Mouse (Mus musculus) limb, embryonic 14.5 days (tissue): ENCODE data around the gene Zfp524. TPM values are rescaled to one million over a fixed set of nuclear protein-coding genes. Genes with fewer than 3 reads are reported as not detected.
"Not testable (repeated sequence)": the region's sequence is repeated elsewhere in the genome, so short reads cannot be mapped to it uniquely, and the experiment has no call there.

Source experiments
- ATAC-seq: fragments of 200-750 bp; cut with Nextera tagmentation; 2 replicates; pipeline ENCODE4 v1.8.0; 2017; ENCODE audit warnings: low read depth, moderate number of reproducible peaks, moderate TSS enrichment; ENCODE audit not compliant: low FRiP score
- DNase-seq: peaks from one replicate; pipeline ENCODE4 v3.0.0-alpha.2; 2015; ENCODE audit warnings: low spot score
- H3K27ac ChIP-seq: fragments of 300-500 bp; sonication (generic); replicated peaks from 2 replicates; pipeline ENCODE4 v1.5.1; 2014; ENCODE audit warnings: low read depth, mild to moderate bottlenecking, low read length, moderate library complexity, mixed read lengths
- H3K27me3 ChIP-seq: fragments of 300-500 bp; sonication (generic); 2 replicates; pipeline ENCODE4 v1.6.1; 2014; ENCODE audit warnings: low read length, mixed read lengths; ENCODE audit not compliant: control insufficient read depth, insufficient read depth
- H3K36me3 ChIP-seq: fragments of 300-500 bp; sonication (generic); 2 replicates; pipeline ENCODE4 v1.6.1; 2014; ENCODE audit warnings: mild to moderate bottlenecking, low read length, moderate library complexity, mixed read lengths; ENCODE audit not compliant: control insufficient read depth, insufficient read depth
- H3K4me1 ChIP-seq: fragments of 300-500 bp; sonication (generic); 2 replicates; pipeline ENCODE4 v1.6.1; 2014; ENCODE audit warnings: antibody characterized with exemption, low read length, mixed read lengths; ENCODE audit not compliant: control insufficient read depth, insufficient read depth
- H3K4me2 ChIP-seq: fragments of 300-500 bp; sonication (generic); replicated peaks from 2 replicates; pipeline ENCODE4 v1.6.1; 2014; ENCODE audit warnings: low read depth, mild to moderate bottlenecking, low read length, moderate library complexity; ENCODE audit not compliant: severe bottlenecking
- H3K4me3 ChIP-seq: fragments of 300-500 bp; sonication (generic); replicated peaks from 2 replicates; pipeline ENCODE4 v1.5.1; 2014; ENCODE audit warnings: low read length
- H3K9ac ChIP-seq: fragments of 300-500 bp; sonication (generic); 2 replicates; pipeline ENCODE4 v1.6.1; 2014; ENCODE audit warnings: mild to moderate bottlenecking, low read depth, low read length, moderate library complexity; ENCODE audit not compliant: severe bottlenecking
- H3K9me3 ChIP-seq: fragments of 300-500 bp; sonication (generic); 2 replicates; pipeline ENCODE4 v1.6.1; 2016; ENCODE audit warnings: low read length; ENCODE audit not compliant: control insufficient read depth
- POLR2A ChIP-seq: fragments of 200-500 bp; IDR thresholded peaks from 2 replicates; pipeline ENCODE4 v1.8.0; 2012; ENCODE audit warnings: inconsistent platforms, mild to moderate bottlenecking, moderate library complexity, borderline replicate concordance; ENCODE audit not compliant: insufficient read depth, insufficient read length; ENCODE audit errors: extremely low read depth
- WGBS: fragments of 180-500 bp; shearing (Covaris S2); extraction: QIAGEN DNeasy Blood & Tissue Kit; methylation state at CpG from one replicate; pipeline ENCODE4 v1.1.7; 2014; 5-methylcytosine and 5-hydroxymethylcytosine counted together
- polyA plus RNA-seq, 2 experiments: library from polyadenylated mRNA; depleted of rRNA in 1 of 2; stranded (reverse) in 1 of 2; unstranded in 1 of 2; fragments of >200 nt; fragmentation: Nextera tagmentation in 1 of 2; extraction: Ambion mirVana in 1 of 2; gene quantifications; 2 replicates each; pipeline versions ENCODE4 v1.2.1 to v1.2.3; 2012 to 2014

The Zfp524 gene
- polyA plus RNA-seq, 2 experiments = 12.1 to 17.0 TPM

DNA sequence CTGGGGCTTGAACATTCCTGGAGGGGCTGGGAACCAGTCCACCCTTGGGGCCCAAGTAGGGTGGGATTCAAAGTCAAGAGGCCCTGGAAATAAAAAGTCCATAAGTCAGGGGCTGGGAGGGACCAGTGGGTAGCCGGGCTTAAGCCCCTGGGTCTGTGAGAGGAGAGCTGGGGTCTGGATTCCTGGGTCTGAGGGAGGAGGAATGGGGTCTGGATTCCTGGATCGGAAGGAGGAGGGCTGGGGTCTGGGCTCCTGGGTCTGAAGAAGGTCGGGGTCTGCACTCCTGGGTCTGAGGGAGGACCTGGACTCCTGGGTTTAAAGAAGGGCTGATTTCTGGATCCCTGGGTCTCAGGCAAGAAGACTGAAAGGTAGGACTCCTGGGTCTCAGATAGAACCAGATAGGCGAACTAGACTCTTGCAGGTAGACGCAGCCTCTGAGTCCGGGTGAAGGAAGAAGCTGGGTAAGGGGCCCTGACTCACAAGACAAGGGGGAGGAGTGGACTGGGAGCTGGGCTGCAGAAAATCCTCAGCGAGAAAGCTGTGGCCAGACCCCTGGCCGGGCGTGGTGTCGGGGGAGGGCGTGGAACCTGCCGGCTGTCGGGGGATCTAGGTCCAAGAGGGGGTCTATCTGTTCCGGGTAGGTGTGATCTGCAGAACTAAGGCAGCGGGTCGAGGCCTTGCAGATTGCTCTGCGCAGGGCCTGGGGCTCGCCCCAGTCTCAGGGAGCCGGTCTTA lies 18.8 kb upstream of the Zfp524 start:
- Histone ChIP-seq H3K4me3 (peak overlapping the region; percentile 55), H3K4me1 (peaks cover 17% of the 10 kb centered on the region), H3K27me3 (peaks cover 16% of the 10 kb centered on the region), H3K36me3 (peaks cover 24% of the 10 kb centered on the region), H3K9me3 (0 out of 2 replicates have a peak, but pooled peaks cover 3% of the 10 kb centered on the region), H3K4me2 (peak overlapping the region; percentile 81), H3K9ac (peak overlapping the region; percentile 72), H3K27ac (no peak overlapping the region)
- TF ChIP-seq POLR2A = no peak
- no peak for DNase-seq
- 7% methylated on average over 19 of the region's 19 CpGs for WGBS
- peak; percentile 66 for ATAC-seq

DNA sequence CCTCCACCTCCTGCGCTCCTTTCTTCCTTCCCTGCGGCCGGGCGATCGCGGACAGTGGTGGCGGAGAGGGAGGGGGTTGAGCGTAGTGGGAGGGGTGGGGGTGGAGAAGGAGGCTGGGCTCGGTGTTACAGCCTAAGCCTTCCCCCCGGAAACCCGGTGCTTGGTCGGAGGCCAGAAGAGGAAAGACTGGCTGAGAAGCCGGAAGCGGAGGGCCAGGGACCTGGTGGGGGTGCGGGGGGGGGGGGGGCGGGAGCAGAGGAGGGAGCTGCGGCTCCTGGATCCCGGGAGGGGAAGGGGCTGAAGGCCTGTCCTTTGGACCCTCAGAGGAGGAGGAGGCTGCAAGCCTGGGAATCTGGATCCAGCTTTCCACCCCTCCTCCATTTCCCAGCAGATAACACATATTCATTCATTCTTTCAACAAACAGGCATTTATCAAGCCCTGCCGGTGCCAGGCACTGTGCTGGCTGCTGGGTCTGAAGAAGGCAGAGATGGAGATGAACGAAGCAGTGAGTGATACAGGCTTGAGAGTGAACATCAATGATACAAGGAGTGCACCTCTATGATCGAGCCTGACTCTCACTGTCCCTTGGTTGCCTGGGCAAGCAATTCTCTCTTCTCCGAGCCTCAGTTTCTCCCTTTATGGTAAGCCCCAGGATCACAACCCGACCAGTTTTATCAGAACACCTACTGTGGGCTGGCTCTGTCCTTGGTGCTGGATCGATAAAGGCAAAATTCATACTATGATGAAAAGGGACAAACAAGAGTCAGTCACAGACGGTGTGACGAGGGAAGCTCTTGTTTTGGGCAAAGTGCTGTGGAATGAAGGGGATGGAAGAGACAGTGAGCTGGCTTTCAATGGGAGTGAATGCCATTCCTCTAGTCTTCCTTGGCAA lies 18.0 kb upstream of the Zfp524 start, which contains the start of gene Zfp579:
Zfp579 (minus strand) TSS at position 156 of the 893 bp plus-strand sequence.
- peaks cover 16% of the 10 kb centered on the region for H3K27me3 ChIP-seq
- DNase-seq = peak; percentile 92
- H3K4me1 ChIP-seq = peaks cover 17% of the 10 kb centered on the region
- WGBS = 5% methylated on average over 22 of the region's 26 CpGs
- H3K4me2 ChIP-seq = peak within 1 kb of the TSS; percentile 81
- TF ChIP-seq POLR2A = peak; percentile 66; the same call in 1 of the 2 replicates
- H3K9ac ChIP-seq = peak within 1 kb of the TSS; percentile 72
- H3K4me3 ChIP-seq = peak within 1 kb of the TSS; percentile 55
- 0 out of 2 replicates have a peak, but pooled peaks cover 3% of the 10 kb centered on the region for H3K9me3 ChIP-seq
- ATAC-seq = peak; percentile 94
- H3K36me3 ChIP-seq = peaks cover 24% of the 10 kb centered on the region
- H3K27ac ChIP-seq = no peak within 1 kb of the TSS

DNA sequence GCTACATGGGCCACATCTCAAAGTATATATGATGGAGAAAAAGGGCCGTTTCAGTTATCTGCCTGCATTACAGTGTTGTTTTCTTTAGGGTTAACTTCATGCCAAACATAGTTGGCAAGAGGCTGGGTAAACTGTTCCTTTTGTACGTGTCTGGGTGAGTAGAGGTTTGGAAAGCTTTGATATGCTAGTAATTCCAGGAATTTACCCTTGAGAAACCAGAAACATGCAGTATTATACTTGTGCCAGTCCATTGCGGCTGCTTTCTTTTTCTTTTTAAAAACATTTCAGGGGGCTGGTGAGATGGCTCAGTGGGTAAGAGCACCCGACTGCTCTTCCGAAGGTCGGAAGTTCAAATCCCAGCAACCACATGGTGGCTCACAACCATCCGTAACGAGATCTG lies 17.3 kb upstream of the Zfp524 start:
- DNase-seq (no peak), ATAC-seq (no peak)
- H3K9me3 ChIP-seq = 0 out of 2 replicates have a peak, but pooled peaks cover 3% of the 10 kb centered on the region
- WGBS = 66% methylated on average over 6 of the region's 8 CpGs
- no peak for TF ChIP-seq POLR2A
- peaks cover 16% of the 10 kb centered on the region for H3K27me3 ChIP-seq
- H3K36me3 ChIP-seq = peaks cover 20% of the 10 kb centered on the region
- H3K9ac ChIP-seq = no peak overlapping the region
- peak overlapping the region; percentile 55 for H3K4me3 ChIP-seq
- peaks cover 17% of the 10 kb centered on the region for H3K4me1 ChIP-seq
- H3K27ac ChIP-seq = no peak overlapping the region
- H3K4me2 ChIP-seq = peak overlapping the region; percentile 81

DNA sequence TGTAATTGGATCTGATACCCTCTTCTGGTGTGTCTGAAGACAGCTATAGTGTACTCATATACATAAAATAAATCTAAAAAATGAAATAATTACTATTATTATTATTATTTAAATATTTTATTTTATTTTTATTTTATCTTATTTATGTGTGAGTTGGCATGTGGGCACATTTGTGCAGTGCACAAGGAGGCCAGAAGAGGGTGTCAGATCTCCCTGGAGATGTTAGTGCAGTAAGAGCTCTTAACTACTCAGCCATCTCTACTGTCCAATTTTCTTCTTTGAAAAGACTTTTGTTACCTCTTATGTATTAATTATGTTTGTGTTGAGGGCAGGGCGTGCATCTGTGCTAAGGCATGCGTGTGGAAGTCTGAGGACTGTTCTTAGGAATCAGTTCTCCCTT lies 14.3 kb upstream of the Zfp524 start:
- no peak overlapping the region for H3K9ac ChIP-seq
- DNase-seq (no peak), ATAC-seq (no peak)
- H3K4me3 ChIP-seq = no peak overlapping the region
- no peaks in the 10 kb centered on the region for H3K9me3 ChIP-seq
- H3K4me1 ChIP-seq = peaks cover 9% of the 10 kb centered on the region
- H3K27me3 ChIP-seq = peaks cover under 1% of the 10 kb centered on the region; the same call in 1 of the 2 replicates
- no peak overlapping the region for H3K27ac ChIP-seq
- 65% methylated on average over 2 of the region's 2 CpGs for WGBS
- no peak overlapping the region for H3K4me2 ChIP-seq
- no peak for TF ChIP-seq POLR2A
- H3K36me3 ChIP-seq = no peaks in the 10 kb centered on the region

DNA sequence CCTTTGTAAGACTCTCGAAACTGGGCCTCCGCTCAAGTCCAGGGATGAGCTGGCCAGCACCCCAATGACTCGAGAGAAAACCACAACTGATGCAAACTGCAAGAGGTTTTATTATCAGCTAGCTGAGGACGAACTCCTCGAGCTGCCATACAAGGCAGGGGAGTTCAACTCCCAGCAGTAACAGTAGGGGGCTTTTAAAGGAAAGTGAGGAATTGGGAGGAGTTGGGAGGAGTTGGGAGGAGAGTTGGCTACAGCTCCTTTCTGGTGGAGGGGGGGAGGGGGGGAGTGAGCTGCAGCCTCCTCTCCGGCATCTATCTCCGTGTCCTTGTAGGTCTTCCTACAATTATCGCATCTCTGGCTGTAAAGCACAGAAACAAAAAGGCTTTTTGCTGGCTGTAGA lies 11.3 kb upstream of the Zfp524 start:
- not testable (repeated sequence) for H3K4me3 ChIP-seq, H3K27ac ChIP-seq, H3K9ac ChIP-seq, DNase-seq, H3K9me3 ChIP-seq, H3K4me1 ChIP-seq, ATAC-seq, H3K27me3 ChIP-seq, H3K4me2 ChIP-seq
- WGBS = 75% methylated on average over 8 of the region's 8 CpGs
- peaks cover 16% of the 10 kb centered on the region for H3K36me3 ChIP-seq
